Mouse (Mus musculus) ES-Bruce4 (cell line): ENCODE data around the gene Slc44a2.

Experiments used
- CTCF ChIP-seq: IDR thresholded peaks from one replicate; pipeline ENCODE4 v1.8.1; 2011; ENCODE audit warnings: low read depth, low read length
- EP300 ChIP-seq: IDR thresholded peaks from 2 replicates; pipeline ENCODE4 v1.6.1; 2011; ENCODE audit warnings: low read depth, low read length; ENCODE audit not compliant: insufficient read depth
- POLR2A ChIP-seq: IDR thresholded peaks from one replicate; pipeline ENCODE4 v1.8.1; 2011; ENCODE audit warnings: low read length; ENCODE audit not compliant: insufficient read depth

DNA sequence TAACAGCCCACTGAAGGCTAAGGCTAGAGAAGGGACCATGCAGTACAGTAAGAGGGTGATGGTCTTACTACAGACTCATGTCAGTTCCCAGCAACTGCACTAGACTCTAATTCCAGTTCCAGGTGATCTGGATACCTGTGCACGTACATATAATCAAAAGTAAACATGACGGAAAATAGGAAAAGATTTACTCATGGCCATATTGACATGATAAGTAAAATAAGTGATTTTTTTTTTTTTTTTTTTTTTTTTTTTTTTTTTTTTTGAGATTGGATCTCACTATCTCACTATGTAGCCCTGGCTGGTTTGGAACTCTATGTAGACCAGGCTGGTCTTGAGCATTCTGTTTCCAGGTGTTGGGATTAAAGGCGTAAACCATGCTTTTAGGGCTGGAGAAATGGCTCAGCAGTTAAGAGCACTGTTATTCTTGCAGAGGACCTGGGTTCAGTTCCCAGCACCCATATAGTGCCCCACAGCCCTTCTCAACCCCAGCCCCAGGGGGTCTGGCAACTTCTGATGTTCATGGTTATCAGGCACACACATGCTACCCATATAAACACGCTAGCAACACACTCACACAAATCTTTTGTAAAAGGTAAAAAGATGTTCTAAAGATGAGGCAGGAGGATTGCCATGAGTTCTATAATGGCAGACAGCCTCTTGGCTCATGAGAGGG is 31.3 kb downstream of the Slc44a2 start:
- TF ChIP-seq POLR2A: no peak
- TF ChIP-seq EP300: no peak
- no peak for TF ChIP-seq CTCF
